Mouse (Mus musculus) hindbrain, embryonic 13.5 days (tissue): ENCODE results near the gene 6430548M08Rik. TPM values are rescaled to one million over a fixed set of nuclear protein-coding genes. Genes with fewer than 3 reads are reported as not detected.

Experiments
- ATAC-seq: fragments of 200-750 bp; cut with Nextera tagmentation; 2 replicates; pipeline ENCODE4 v1.8.0; 2017; ENCODE audit warnings: moderate TSS enrichment; ENCODE audit not compliant: low FRiP score
- H3K27ac ChIP-seq: fragments of 300-500 bp; sonication (generic); 2 replicates; pipeline ENCODE4 v1.5.1; 2015; ENCODE audit warnings: inconsistent platforms, mild to moderate bottlenecking, moderate library complexity
- H3K27me3 ChIP-seq: fragments of 300-500 bp; sonication (generic); 2 replicates; pipeline ENCODE4 v1.6.1; 2015; ENCODE audit warnings: mild to moderate bottlenecking, inconsistent platforms
- H3K36me3 ChIP-seq: fragments of 300-500 bp; sonication (generic); 2 replicates; pipeline ENCODE4 v1.6.1; 2015; ENCODE audit warnings: mild to moderate bottlenecking, inconsistent platforms
- H3K4me1 ChIP-seq: fragments of 300-500 bp; sonication (generic); replicated peaks from 2 replicates; pipeline ENCODE4 v1.6.1; 2015; ENCODE audit warnings: inconsistent platforms
- H3K4me2 ChIP-seq: fragments of 300-500 bp; sonication (generic); 2 replicates; pipeline ENCODE4 v1.6.1; 2015; ENCODE audit warnings: inconsistent platforms, mild to moderate bottlenecking, moderate library complexity
- H3K4me3 ChIP-seq: fragments of 300-500 bp; sonication (generic); 2 replicates; pipeline ENCODE4 v1.5.1; 2015; ENCODE audit warnings: mild to moderate bottlenecking, inconsistent platforms
- H3K9ac ChIP-seq: fragments of 300-500 bp; sonication (generic); 2 replicates; pipeline ENCODE4 v1.6.1; 2015; ENCODE audit warnings: mild to moderate bottlenecking, inconsistent platforms
- H3K9me3 ChIP-seq: fragments of 300-500 bp; sonication (generic); 2 replicates; pipeline ENCODE4 v1.6.1; 2016; ENCODE audit warnings: inconsistent platforms
- WGBS: fragments of 180-500 bp; shearing (Covaris S2); methylation state at CpG from one replicate; pipeline ENCODE4 v1.1.7; 2015; 5-methylcytosine and 5-hydroxymethylcytosine counted together
- polyA plus RNA-seq: library from polyadenylated mRNA; unstranded; fragments of >200 nt; fragmentation: Nextera tagmentation; extraction: Ambion mirVana; gene quantifications from 2 replicates; pipeline ENCODE4 v1.2.1, GENCODE M21; 2015

The 6430548M08Rik gene
- polyA plus RNA-seq, 1 experiment from 2014 or later: 23.2 TPM

GRCm38 (mm10) chr8:120213229-120213628 is 99.3 kb downstream of the 6430548M08Rik start:
- Histone ChIP-seq H3K4me2 (no peak overlapping the region), H3K9ac (no peak overlapping the region), H3K4me1 (peaks cover 48% of the 10 kb centered on the region), H3K9me3 (no peaks in the 10 kb centered on the region), H3K27me3 (0 out of 2 replicates have a peak, but pooled peaks cover 10% of the 10 kb centered on the region), H3K4me3 (no peak overlapping the region), H3K36me3 (no peaks in the 10 kb centered on the region), H3K27ac (no peak overlapping the region)
- 90% methylated on average over 3 of the region's 3 CpGs for WGBS
- ATAC-seq: no peak

DNA sequence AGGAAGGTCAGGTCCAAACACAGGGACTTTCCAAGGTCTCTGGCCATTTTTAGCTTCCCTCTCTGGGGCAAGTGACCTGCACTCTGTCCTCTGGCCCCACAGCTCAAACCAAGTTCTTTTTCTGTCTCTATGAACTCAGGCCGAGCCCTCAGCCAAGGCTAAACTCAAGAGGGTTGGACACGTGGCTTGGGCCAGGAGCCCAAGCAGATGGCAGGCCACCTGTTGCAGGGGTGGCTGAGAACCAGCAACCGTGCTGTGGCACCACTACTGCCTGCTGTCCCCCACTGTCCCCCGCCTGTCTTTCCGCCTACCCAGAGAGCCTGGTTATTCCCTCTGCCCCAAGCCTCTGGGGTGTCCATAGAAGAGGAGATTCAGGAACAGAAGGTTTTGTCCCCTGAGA is 100.0 kb downstream of the 6430548M08Rik start:
- H3K4me1 ChIP-seq: peaks cover 46% of the 10 kb centered on the region
- H3K9me3 ChIP-seq: no peaks in the 10 kb centered on the region
- 0 out of 2 replicates have a peak, but pooled peaks cover 10% of the 10 kb centered on the region for H3K27me3 ChIP-seq
- no peak overlapping the region for H3K4me3 ChIP-seq
- H3K9ac ChIP-seq: no peak overlapping the region
- no peak overlapping the region for H3K4me2 ChIP-seq
- ATAC-seq: no peak
- no peaks in the 10 kb centered on the region for H3K36me3 ChIP-seq
- 65% methylated on average over 5 of the region's 5 CpGs for WGBS
- H3K27ac ChIP-seq: no peak overlapping the region

Other genes with a start within 250 kb of the 6430548M08Rik start
- gene Usp10, start 203.8 kb upstream of the 6430548M08Rik start, polyA plus RNA-seq: 123 and 126 TPM in 2 replicates
- 1.9 and 4.1 TPM in 2 replicates for gene Gm20388, start 203.3 kb upstream of the 6430548M08Rik start, polyA plus RNA-seq
- 3.1 and 3.5 TPM in 2 replicates for gene Crispld2, start 121.7 kb upstream of the 6430548M08Rik start, polyA plus RNA-seq
- gene Zdhhc7, start 12.7 kb upstream of the 6430548M08Rik start, polyA plus RNA-seq: 27.9 and 29.3 TPM in 2 replicates
- 2.2 and 2.6 TPM in 2 replicates for gene Fam92b, start 63.3 kb downstream of the 6430548M08Rik start, polyA plus RNA-seq
- gene Gse1, start 114.3 kb downstream of the 6430548M08Rik start, polyA plus RNA-seq: 21.3 and 22.1 TPM in 2 replicates